Mouse (Mus musculus) lung, embryonic 14.5 days (tissue): ENCODE measurements around the gene Vtn. TPM values are rescaled to one million over a fixed set of nuclear protein-coding genes. Genes with fewer than 3 reads are reported as not detected.
A peak's percentile ranks its signal among the peaks of the same experiment; 100 is the strongest.

Experiments used
- ATAC-seq: fragments of 200-750 bp; cut with Nextera tagmentation; 2 replicates; pipeline ENCODE4 v1.8.0; 2017; ENCODE audit warnings: mild to moderate bottlenecking, moderate TSS enrichment, moderate library complexity; ENCODE audit not compliant: insufficient read depth
- DNase-seq: peaks from one replicate; pipeline ENCODE4 v3.0.0-alpha.2; 2015
- H3K27ac ChIP-seq: fragments of 300-500 bp; sonication (generic); 2 replicates; pipeline ENCODE4 v1.5.1; 2014; ENCODE audit warnings: low read depth, mild to moderate bottlenecking, moderate library complexity
- H3K27me3 ChIP-seq: fragments of 300-500 bp; sonication (generic); 2 replicates; pipeline ENCODE4 v1.6.1; 2014; ENCODE audit warnings: low read length, control low read depth; ENCODE audit not compliant: insufficient read depth
- H3K36me3 ChIP-seq: fragments of 300-500 bp; sonication (generic); 2 replicates; pipeline ENCODE4 v1.6.1; 2014; ENCODE audit warnings: control low read depth; ENCODE audit not compliant: insufficient read depth
- H3K4me1 ChIP-seq: fragments of 300-500 bp; sonication (generic); 2 replicates; pipeline ENCODE4 v1.6.1; 2014; ENCODE audit warnings: antibody characterized with exemption, control low read depth; ENCODE audit not compliant: insufficient read depth
- H3K4me2 ChIP-seq: fragments of 300-500 bp; sonication (generic); 2 replicates; pipeline ENCODE4 v1.6.1; 2014; ENCODE audit warnings: mild to moderate bottlenecking
- H3K4me3 ChIP-seq: fragments of 300-500 bp; sonication (generic); 2 replicates; pipeline ENCODE4 v1.5.1; 2014; ENCODE audit warnings: low read depth, low read length
- H3K9ac ChIP-seq: fragments of 300-500 bp; sonication (generic); 2 replicates; pipeline ENCODE4 v1.6.1; 2014
- H3K9me3 ChIP-seq: fragments of 300-500 bp; sonication (generic); 2 replicates; pipeline ENCODE4 v1.6.1; 2016; ENCODE audit warnings: low read depth, low read length, control low read depth
- CTCF ChIP-seq: IDR thresholded peaks from 2 replicates; pipeline ENCODE4 v1.5.1; 2016; ENCODE audit warnings: antibody characterized with exemption, low read depth
- WGBS: fragments of 180-500 bp; shearing (Covaris S2); extraction: QIAGEN DNeasy Blood & Tissue Kit; methylation state at CpG from one replicate; pipeline ENCODE4 v1.1.7; 2014; 5-methylcytosine and 5-hydroxymethylcytosine counted together
- polyA plus RNA-seq: library from polyadenylated mRNA; unstranded; fragments of >200 nt; fragmentation: Nextera tagmentation; extraction: Ambion mirVana; gene quantifications from 2 replicates; pipeline ENCODE4 v1.2.1, GENCODE M21; 2014

Gene Vtn
- polyA plus RNA-seq, 1 experiment from 2014 or later, result 0.50 TPM

GRCm38 (mm10) chr11:78463286-78464036, 35.4 kb upstream of the Vtn start:
- DNase-seq, result no peak
- ATAC-seq, result no peak
- H3K9ac ChIP-seq, result no peak overlapping the region
- no peak overlapping the region for H3K27ac ChIP-seq
- TF ChIP-seq CTCF, result no peak
- H3K4me1 ChIP-seq, result peaks cover 9% of the 10 kb centered on the region; the same call in 1 of the 2 replicates
- 43% methylated on average over 13 of the region's 13 CpGs for WGBS
- H3K27me3 ChIP-seq, result no peaks in the 10 kb centered on the region
- H3K4me2 ChIP-seq, result no peak overlapping the region
- H3K4me3 ChIP-seq, result no peak overlapping the region
- no peaks in the 10 kb centered on the region for H3K9me3 ChIP-seq
- no peaks in the 10 kb centered on the region for H3K36me3 ChIP-seq

GRCm38 (mm10) chr11:78465116-78465515, 33.8 kb upstream of the Vtn start:
- H3K4me2 ChIP-seq, result peak overlapping the region; percentile 94
- H3K4me3 ChIP-seq, result peak overlapping the region; percentile 80
- 22% methylated on average over 9 of the region's 9 CpGs for WGBS
- peak overlapping the region; percentile 96 for H3K27ac ChIP-seq
- ATAC-seq (no peak), DNase-seq (peak; percentile 23)
- no peak for TF ChIP-seq CTCF
- H3K4me1 ChIP-seq, result peaks cover 9% of the 10 kb centered on the region; the same call in 1 of the 2 replicates
- peak overlapping the region; percentile 85 for H3K9ac ChIP-seq
- no peaks in the 10 kb centered on the region for H3K36me3 ChIP-seq
- no peaks in the 10 kb centered on the region for H3K9me3 ChIP-seq
- H3K27me3 ChIP-seq, result no peaks in the 10 kb centered on the region

GRCm38 (mm10) chr11:78465568-78466180, 33.2 kb upstream of the Vtn start, which contains the start of gene Slc46a1:
Gene Slc46a1 (plus strand): TSS chr11:78465697.
- Histone ChIP-seq H3K27me3 (no peaks in the 10 kb centered on the region), H3K4me3 (peak within 1 kb of the TSS; percentile 80), H3K27ac (peak within 1 kb of the TSS; percentile 96), H3K4me1 (peaks cover 9% of the 10 kb centered on the region; the same call in 1 of the 2 replicates), H3K9me3 (no peaks in the 10 kb centered on the region), H3K36me3 (no peaks in the 10 kb centered on the region), H3K4me2 (peak within 1 kb of the TSS; percentile 94), H3K9ac (peak within 1 kb of the TSS; percentile 85)
- WGBS, result under 1% methylated on average over 41 of the region's 41 CpGs
- ATAC-seq (peak; percentile 98), DNase-seq (peak; percentile 93)
- TF ChIP-seq CTCF, result no peak

- Histone ChIP-seq H3K4me2 (peak overlapping the region; percentile 94), H3K4me3 (peak overlapping the region; percentile 80), H3K9me3 (no peaks in the 10 kb centered on the region), H3K9ac (peak overlapping the region; percentile 85), H3K36me3 (no peaks in the 10 kb centered on the region), H3K27ac (peak overlapping the region; percentile 96), H3K27me3 (no peaks in the 10 kb centered on the region), H3K4me1 (peaks cover 9% of the 10 kb centered on the region; the same call in 1 of the 2 replicates)
- 71% methylated on average over 23 of the region's 23 CpGs for WGBS
- no peak for ATAC-seq
- no peak for TF ChIP-seq CTCF
- DNase-seq, result no peak
Observed at GRCm38 (mm10) chr11:78466242-78466912, 32.5 kb upstream of the Vtn start.

- H3K4me1 ChIP-seq, result peaks cover 9% of the 10 kb centered on the region; the same call in 1 of the 2 replicates
- WGBS, result 66% methylated on average over 7 of the region's 7 CpGs
- H3K4me2 ChIP-seq, result no peak overlapping the region
- H3K4me3 ChIP-seq, result no peak overlapping the region
- no peak overlapping the region for H3K9ac ChIP-seq
- DNase-seq, result no peak
- no peak overlapping the region for H3K27ac ChIP-seq
- no peaks in the 10 kb centered on the region for H3K36me3 ChIP-seq
- no peaks in the 10 kb centered on the region for H3K9me3 ChIP-seq
- no peak for TF ChIP-seq CTCF
- ATAC-seq, result no peak
- no peaks in the 10 kb centered on the region for H3K27me3 ChIP-seq
Observed at GRCm38 (mm10) chr11:78467515-78467914, 31.4 kb upstream of the Vtn start.

GRCm38 (mm10) chr11:78467932-78468331, 31.0 kb upstream of the Vtn start:
- no peaks in the 10 kb centered on the region for H3K27me3 ChIP-seq
- peaks cover 9% of the 10 kb centered on the region; the same call in 1 of the 2 replicates for H3K4me1 ChIP-seq
- no peak overlapping the region for H3K27ac ChIP-seq
- no peak overlapping the region for H3K4me3 ChIP-seq
- DNase-seq (no peak), ATAC-seq (no peak)
- no peak overlapping the region for H3K4me2 ChIP-seq
- no peak overlapping the region for H3K9ac ChIP-seq
- H3K36me3 ChIP-seq, result no peaks in the 10 kb centered on the region
- TF ChIP-seq CTCF, result no peak
- no peaks in the 10 kb centered on the region for H3K9me3 ChIP-seq
- 44% methylated on average over 3 of the region's 3 CpGs for WGBS
